Mouse (Mus musculus): ENCODE measurements around the gene Htra2. TPM values are rescaled to one million over a fixed set of nuclear protein-coding genes. Genes with fewer than 3 reads are reported as not detected.

The Htra2 gene
- polyA plus RNA-seq, 1 experiment from 2014 or later: 45.9 TPM

DNA sequence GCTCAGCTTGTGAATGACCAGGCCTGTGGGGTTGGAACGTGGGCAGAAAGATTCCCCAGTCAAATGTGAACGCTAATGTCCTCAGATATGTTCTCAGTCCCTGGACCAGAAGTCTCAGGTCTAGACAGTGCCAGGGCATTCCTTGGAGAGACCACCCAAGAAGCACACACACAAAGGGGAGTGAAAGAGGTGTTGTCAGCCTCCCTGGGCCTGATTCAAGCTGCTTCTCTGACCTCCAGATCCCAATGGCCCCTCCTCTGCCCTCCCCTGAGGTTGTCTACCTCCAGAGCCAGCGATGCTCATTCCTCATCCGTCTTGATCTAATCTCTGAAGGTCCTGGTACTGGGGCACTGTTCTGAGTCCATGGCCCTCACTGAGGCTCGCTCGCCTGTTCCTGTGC, 11.5 kb downstream of the Htra2 start:
- no peak overlapping the region for H3K4me3 ChIP-seq (ENCODE audit: low read depth, low read length)
- H3K4me2 ChIP-seq (ENCODE audit: low read depth, low read length): no peak overlapping the region
- H3K4me1 ChIP-seq (ENCODE audit: control insufficient read depth, insufficient read depth, low read length): 0 out of 2 replicates have a peak, but pooled peaks cover under 1% of the 10 kb centered on the region
- ATAC-seq (ENCODE audit: low read depth): no peak
- H3K27me3 ChIP-seq (ENCODE audit: control insufficient read depth, insufficient read depth, low read length): no peaks in the 10 kb centered on the region
- 68% methylated on average over 6 of the region's 6 CpGs for WGBS
- H3K9ac ChIP-seq (replicated peaks; ENCODE audit: low read depth, low read length): no peak overlapping the region
- H3K27ac ChIP-seq (ENCODE audit: low read depth, low read length): no peak overlapping the region
- H3K9me3 ChIP-seq (ENCODE audit: control insufficient read depth, low read length): no peaks in the 10 kb centered on the region
- no peaks in the 10 kb centered on the region for H3K36me3 ChIP-seq (ENCODE audit: control insufficient read depth, insufficient read depth, low read length)

DNA sequence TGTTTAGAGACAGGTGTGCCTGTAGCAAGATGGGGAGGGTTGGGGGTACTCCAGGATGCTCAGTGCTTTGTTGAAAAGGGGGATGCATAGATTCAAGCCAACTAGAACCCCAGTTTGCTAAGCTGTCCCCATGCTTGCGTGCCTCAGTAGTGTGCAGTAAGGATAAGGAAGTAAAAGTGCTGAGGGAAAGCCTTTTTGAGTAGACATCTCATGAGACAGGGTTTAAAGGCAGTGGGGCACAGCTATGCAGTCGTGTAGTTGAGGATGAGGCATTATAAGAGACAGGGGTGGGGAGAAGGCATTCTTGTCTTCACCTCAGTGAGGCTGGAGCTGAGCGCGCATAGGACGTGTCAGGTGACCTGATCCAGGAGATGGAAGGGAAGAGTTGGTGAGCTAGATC, 14.5 kb downstream of the Htra2 start:
- ATAC-seq (ENCODE audit: low read depth): no peak
- 0 out of 2 replicates have a peak, but pooled peaks cover 4% of the 10 kb centered on the region for H3K4me1 ChIP-seq (ENCODE audit: control insufficient read depth, insufficient read depth, low read length)
- no peaks in the 10 kb centered on the region for H3K9me3 ChIP-seq (ENCODE audit: control insufficient read depth, low read length)
- no peaks in the 10 kb centered on the region for H3K36me3 ChIP-seq (ENCODE audit: control insufficient read depth, insufficient read depth, low read length)
- 82% methylated on average over 5 of the region's 5 CpGs for WGBS
- no peak overlapping the region for H3K27ac ChIP-seq (ENCODE audit: low read depth, low read length)
- no peak overlapping the region for H3K4me2 ChIP-seq (ENCODE audit: low read depth, low read length)
- H3K27me3 ChIP-seq (ENCODE audit: control insufficient read depth, insufficient read depth, low read length): no peaks in the 10 kb centered on the region
- no peak overlapping the region for H3K4me3 ChIP-seq (ENCODE audit: low read depth, low read length)
- no peak overlapping the region for H3K9ac ChIP-seq (replicated peaks; ENCODE audit: low read depth, low read length)

DNA sequence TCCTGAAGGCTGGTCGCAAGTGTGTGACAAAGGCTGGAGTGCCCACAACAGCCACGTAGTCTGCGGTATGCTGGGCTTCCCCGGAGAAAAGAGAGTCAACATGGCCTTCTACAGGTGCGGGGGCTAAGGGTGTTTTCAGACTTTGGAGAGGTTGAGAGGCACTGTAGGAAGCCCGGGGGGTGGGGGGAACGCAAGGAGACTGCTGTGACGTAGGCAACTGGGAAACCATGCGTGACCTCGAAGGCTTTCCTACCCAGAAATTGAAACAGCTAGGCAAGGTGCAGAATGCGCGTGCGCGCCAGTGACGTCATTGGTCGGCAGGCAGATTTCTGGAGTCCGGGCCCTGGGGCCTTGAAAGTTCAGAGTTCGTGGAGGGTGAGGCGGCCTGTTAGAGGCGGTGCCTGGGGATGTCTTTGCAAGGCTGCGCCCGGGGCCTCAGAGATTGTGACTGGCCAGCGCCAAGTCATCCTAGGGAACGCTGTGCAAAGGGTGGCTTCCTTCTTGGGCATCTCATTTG, 16.5 kb downstream of the Htra2 start:
- Histone ChIP-seq H3K36me3 (ENCODE audit: control insufficient read depth, insufficient read depth, low read length) (no peaks in the 10 kb centered on the region), H3K27ac (ENCODE audit: low read depth, low read length) (0 out of 2 replicates have a peak overlapping the region, but pooled peaks have one; percentile 18), H3K4me1 (ENCODE audit: control insufficient read depth, insufficient read depth, low read length) (0 out of 2 replicates have a peak, but pooled peaks cover 4% of the 10 kb centered on the region), H3K4me3 (ENCODE audit: low read depth, low read length) (peak overlapping the region; percentile 27), H3K27me3 (ENCODE audit: control insufficient read depth, insufficient read depth, low read length) (no peaks in the 10 kb centered on the region), H3K9me3 (ENCODE audit: control insufficient read depth, low read length) (no peaks in the 10 kb centered on the region), H3K4me2 (ENCODE audit: low read depth, low read length) (peak overlapping the region; percentile 59), H3K9ac (replicated peaks; ENCODE audit: low read depth, low read length) (peak overlapping the region; percentile 25; the same call in 1 of the 2 replicates)
- WGBS: 13% methylated on average over 24 of the region's 24 CpGs
- peak; percentile 43 for ATAC-seq (ENCODE audit: low read depth)

DNA sequence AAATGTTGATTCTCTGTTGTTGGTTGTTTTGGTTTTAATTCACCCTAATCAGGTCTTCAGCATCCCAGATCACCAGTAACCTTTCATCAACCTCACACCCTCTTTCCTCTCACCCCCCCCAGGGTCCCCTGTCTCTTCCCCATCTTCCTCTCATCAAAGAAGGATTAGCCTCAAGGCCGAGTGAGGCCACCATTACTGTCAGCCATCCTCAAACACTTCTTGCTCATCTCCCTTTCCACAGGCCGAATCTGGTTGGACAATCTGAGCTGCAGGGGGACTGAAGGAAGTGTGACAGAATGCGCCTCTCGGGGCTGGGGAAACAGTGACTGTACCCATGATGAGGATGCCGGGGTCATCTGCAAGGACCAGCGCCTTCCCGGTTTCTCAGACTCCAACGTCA, 17.9 kb downstream of the Htra2 start:
- Histone ChIP-seq H3K9ac (replicated peaks; ENCODE audit: low read depth, low read length) (no peak overlapping the region), H3K27me3 (ENCODE audit: control insufficient read depth, insufficient read depth, low read length) (0 out of 2 replicates have a peak, but pooled peaks cover 4% of the 10 kb centered on the region), H3K27ac (ENCODE audit: low read depth, low read length) (no peak overlapping the region), H3K9me3 (ENCODE audit: control insufficient read depth, low read length) (no peaks in the 10 kb centered on the region), H3K4me2 (ENCODE audit: low read depth, low read length) (no peak overlapping the region), H3K4me1 (ENCODE audit: control insufficient read depth, insufficient read depth, low read length) (peaks cover 15% of the 10 kb centered on the region; the same call in 1 of the 2 replicates), H3K4me3 (ENCODE audit: low read depth, low read length) (no peak overlapping the region), H3K36me3 (ENCODE audit: control insufficient read depth, insufficient read depth, low read length) (no peaks in the 10 kb centered on the region)
- ATAC-seq (ENCODE audit: low read depth): no peak
- WGBS: 84% methylated on average over 8 of the region's 8 CpGs

DNA sequence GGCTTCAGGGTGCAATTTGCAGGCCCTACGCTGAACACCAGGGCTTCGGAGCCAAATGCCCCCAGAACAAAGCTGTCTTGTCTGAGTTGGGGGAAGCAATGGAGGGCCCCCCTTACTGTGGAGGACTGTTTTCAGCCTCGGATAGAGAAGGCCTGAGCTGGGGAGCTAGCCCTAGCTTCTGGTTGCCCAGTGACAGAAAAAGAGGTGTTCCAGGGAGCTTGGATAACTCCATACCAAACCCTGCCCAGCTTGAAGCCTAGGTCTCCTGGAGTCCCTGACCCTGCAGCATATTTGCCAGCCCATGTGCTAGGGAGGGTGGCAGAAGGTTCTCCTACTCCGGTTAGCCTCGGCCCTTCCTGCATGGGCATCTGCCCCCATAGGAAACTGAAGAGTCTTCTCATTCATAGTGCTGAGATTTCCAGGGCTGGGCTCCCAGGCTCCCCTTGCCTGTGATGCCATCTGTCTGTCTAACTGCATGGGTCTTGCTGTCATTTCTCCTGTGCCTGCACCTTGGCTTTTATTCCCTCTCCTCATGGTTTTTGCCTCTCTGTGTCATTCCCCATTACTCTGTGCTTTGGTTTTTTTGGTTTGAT, 20.5 kb downstream of the Htra2 start:
- WGBS: 23% methylated on average over 5 of the region's 5 CpGs
- peaks cover 12% of the 10 kb centered on the region; the same call in 1 of the 2 replicates for H3K27me3 ChIP-seq (ENCODE audit: control insufficient read depth, insufficient read depth, low read length)
- H3K9ac ChIP-seq (replicated peaks; ENCODE audit: low read depth, low read length): no peak overlapping the region
- H3K27ac ChIP-seq (ENCODE audit: low read depth, low read length): no peak overlapping the region
- ATAC-seq (ENCODE audit: low read depth): no peak
- peaks cover 15% of the 10 kb centered on the region; the same call in 1 of the 2 replicates for H3K4me1 ChIP-seq (ENCODE audit: control insufficient read depth, insufficient read depth, low read length)
- H3K36me3 ChIP-seq (ENCODE audit: control insufficient read depth, insufficient read depth, low read length): no peaks in the 10 kb centered on the region
- no peaks in the 10 kb centered on the region for H3K9me3 ChIP-seq (ENCODE audit: control insufficient read depth, low read length)
- peak overlapping the region; percentile 80 for H3K4me2 ChIP-seq (ENCODE audit: low read depth, low read length)
- H3K4me3 ChIP-seq (ENCODE audit: low read depth, low read length): peak overlapping the region; percentile 1; the same call in 1 of the 2 replicates

DNA sequence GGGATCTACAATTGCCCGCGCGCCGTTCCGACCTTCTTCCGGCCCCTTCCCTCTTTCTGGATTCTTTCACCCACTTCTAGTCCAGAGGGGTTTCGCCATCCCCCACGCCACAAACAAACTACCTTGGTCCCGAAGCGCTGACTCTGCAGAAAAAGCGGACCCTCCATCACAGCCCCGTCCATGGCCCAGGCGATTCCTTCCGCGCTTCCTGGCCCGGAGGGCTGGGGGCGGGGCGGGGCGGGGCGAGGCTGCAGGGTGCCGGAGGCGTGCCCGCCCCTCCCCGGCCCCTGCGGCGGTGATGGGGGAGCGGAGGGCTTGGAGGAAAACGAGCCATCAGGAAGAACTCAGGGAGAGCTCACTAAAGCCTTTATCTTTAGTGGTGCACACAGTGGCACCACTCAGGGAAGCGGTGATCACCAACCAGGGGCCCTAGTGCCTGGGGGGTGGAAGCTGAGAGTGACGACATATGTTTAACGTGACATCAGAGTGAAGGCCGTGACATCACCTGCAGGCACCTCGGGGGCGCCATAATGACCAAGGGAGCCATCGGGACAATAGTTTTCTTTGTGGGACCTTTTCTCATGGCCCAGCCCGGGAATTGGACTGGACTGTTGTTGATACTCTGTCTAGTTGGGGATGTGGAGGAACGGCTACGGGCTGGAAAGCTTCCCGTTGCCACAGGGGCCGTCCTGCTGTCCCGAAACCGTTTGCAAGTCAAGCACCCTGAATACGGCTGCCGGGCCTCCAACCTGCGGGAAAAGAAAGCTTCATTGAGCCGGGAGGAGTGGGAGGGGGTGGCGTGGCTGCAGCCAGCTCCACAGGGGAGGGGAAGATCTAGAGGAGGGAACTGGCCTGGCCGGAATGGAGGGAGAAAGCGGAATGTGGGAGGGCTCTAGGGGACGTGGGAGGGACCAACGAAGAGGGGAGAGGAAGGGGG, 21.6 kb downstream of the Htra2 start, which contains the start of the genes Dok1 and Loxl3:
Gene Dok1 (minus strand): TSS at position 223 of the 937 bp plus-strand sequence.
Gene Loxl3 (plus strand): TSS at position 925 of the 937 bp plus-strand sequence.
- no peaks in the 10 kb centered on the region for H3K9me3 ChIP-seq (ENCODE audit: control insufficient read depth, low read length)
- H3K27me3 ChIP-seq (ENCODE audit: control insufficient read depth, insufficient read depth, low read length): peaks cover 12% of the 10 kb centered on the region; the same call in 1 of the 2 replicates
- H3K36me3 ChIP-seq (ENCODE audit: control insufficient read depth, insufficient read depth, low read length): no peaks in the 10 kb centered on the region
- peak within 1 kb of the TSS; percentile 19; the same call in 1 of the 2 replicates for H3K27ac ChIP-seq (ENCODE audit: low read depth, low read length)
- peak within 1 kb of the TSS; percentile 43 for H3K4me3 ChIP-seq (ENCODE audit: low read depth, low read length)
- peaks cover 14% of the 10 kb centered on the region; the same call in 1 of the 2 replicates for H3K4me1 ChIP-seq (ENCODE audit: control insufficient read depth, insufficient read depth, low read length)
- WGBS: under 1% methylated on average over 51 of the region's 51 CpGs
- H3K9ac ChIP-seq (replicated peaks; ENCODE audit: low read depth, low read length): peak within 1 kb of the TSS; percentile 37; the same call in 1 of the 2 replicates
- peak within 1 kb of the TSS; percentile 80 for H3K4me2 ChIP-seq (ENCODE audit: low read depth, low read length)
- peak; percentile 70 for ATAC-seq (ENCODE audit: low read depth)

DNA sequence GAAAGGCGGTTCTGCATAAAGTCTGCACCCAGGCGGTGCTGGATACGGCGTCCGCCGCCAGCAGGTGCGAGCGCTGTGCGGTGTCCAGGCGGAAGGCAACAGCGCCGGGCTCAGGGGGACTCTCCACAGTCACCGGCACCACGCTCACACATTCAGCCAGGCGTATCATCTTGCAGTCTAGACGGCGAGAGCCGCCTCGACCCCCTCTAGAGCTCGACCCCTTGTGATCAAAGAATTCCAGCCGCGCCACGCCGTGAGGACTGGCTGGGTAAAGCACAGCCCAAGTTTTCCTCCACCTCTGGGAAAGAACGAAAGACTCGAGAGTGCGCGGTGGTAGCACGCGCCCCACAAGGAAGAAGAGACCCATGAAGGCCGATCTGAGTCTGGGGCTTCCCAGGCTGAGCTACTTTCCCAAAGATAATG, 22.3 kb downstream of the Htra2 start:
- ATAC-seq (ENCODE audit: low read depth): peak; percentile 51; the same call in 1 of the 2 replicates
- Histone ChIP-seq H3K4me2 (ENCODE audit: low read depth, low read length) (peak overlapping the region; percentile 80), H3K9ac (replicated peaks; ENCODE audit: low read depth, low read length) (peak overlapping the region; percentile 37; the same call in 1 of the 2 replicates), H3K27me3 (ENCODE audit: control insufficient read depth, insufficient read depth, low read length) (peaks cover 12% of the 10 kb centered on the region; the same call in 1 of the 2 replicates), H3K36me3 (ENCODE audit: control insufficient read depth, insufficient read depth, low read length) (no peaks in the 10 kb centered on the region), H3K4me3 (ENCODE audit: low read depth, low read length) (peak overlapping the region; percentile 43), H3K4me1 (ENCODE audit: control insufficient read depth, insufficient read depth, low read length) (peaks cover 11% of the 10 kb centered on the region; the same call in 1 of the 2 replicates), H3K27ac (ENCODE audit: low read depth, low read length) (no peak overlapping the region), H3K9me3 (ENCODE audit: control insufficient read depth, low read length) (no peaks in the 10 kb centered on the region)
- under 1% methylated on average over 31 of the region's 31 CpGs for WGBS

DNA sequence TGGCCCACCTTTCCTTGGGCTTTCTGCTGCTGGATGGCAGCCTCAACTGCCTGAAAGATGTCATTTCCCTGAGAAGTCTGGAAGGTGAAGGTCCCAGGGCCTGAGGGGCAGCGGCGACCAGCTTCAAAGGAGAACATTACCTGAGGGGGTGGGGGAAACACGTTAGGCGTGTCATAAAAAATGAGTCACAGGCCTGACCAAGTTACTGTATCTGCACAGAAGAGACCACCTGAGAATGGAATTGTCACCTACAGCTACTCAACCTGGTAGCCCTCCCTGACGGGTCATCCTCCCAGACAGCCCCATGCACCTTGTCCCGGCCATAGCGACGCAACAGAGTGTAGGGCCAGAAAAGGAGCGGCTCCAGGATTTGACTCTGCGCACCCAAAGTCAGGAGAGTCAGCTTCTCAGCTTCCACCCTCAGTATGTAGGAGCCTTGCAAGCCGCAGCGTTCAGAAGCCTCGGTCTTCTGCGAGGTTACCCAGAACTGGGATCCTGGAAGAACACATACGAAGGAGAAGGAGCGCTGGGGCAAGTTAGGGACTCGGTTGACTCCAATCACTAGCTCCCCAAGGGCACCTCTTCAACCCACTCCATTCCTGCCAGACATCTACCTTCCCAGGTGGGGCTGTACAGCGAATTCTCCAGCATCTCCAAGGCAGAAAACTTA, 23.0 kb downstream of the Htra2 start:
- Histone ChIP-seq H3K36me3 (ENCODE audit: control insufficient read depth, insufficient read depth, low read length) (no peaks in the 10 kb centered on the region), H3K4me3 (ENCODE audit: low read depth, low read length) (peak overlapping the region; percentile 43; the same call in 1 of the 2 replicates), H3K9me3 (ENCODE audit: control insufficient read depth, low read length) (no peaks in the 10 kb centered on the region), H3K9ac (replicated peaks; ENCODE audit: low read depth, low read length) (no peak overlapping the region), H3K4me2 (ENCODE audit: low read depth, low read length) (peak overlapping the region; percentile 80), H3K27ac (ENCODE audit: low read depth, low read length) (no peak overlapping the region), H3K4me1 (ENCODE audit: control insufficient read depth, insufficient read depth, low read length) (peaks cover 11% of the 10 kb centered on the region; the same call in 1 of the 2 replicates), H3K27me3 (ENCODE audit: control insufficient read depth, insufficient read depth, low read length) (peaks cover 12% of the 10 kb centered on the region; the same call in 1 of the 2 replicates)
- WGBS: 19% methylated on average over 18 of the region's 18 CpGs
- ATAC-seq (ENCODE audit: low read depth): no peak

Data from neural tube, embryonic 14.5 days (tissue).